Mouse (Mus musculus) liver, embryonic 12.5 days (tissue): ENCODE measurements around the gene Terb1. TPM values are rescaled to one million over a fixed set of nuclear protein-coding genes. Genes with fewer than 3 reads are reported as not detected.

Source experiments
- ATAC-seq: fragments of 200-750 bp; cut with Nextera tagmentation; 2 replicates; pipeline ENCODE4 v1.8.0; 2017; ENCODE audit warnings: moderate number of reproducible peaks, mild to moderate bottlenecking, moderate library complexity
- H3K27ac ChIP-seq: fragments of 300-500 bp; sonication (generic); 2 replicates; pipeline ENCODE4 v1.5.1; 2016; ENCODE audit warnings: mild to moderate bottlenecking
- H3K27me3 ChIP-seq: fragments of 300-500 bp; sonication (generic); replicated peaks from 2 replicates; pipeline ENCODE4 v1.6.1; 2016; ENCODE audit warnings: mild to moderate bottlenecking, moderate library complexity
- H3K36me3 ChIP-seq: fragments of 300-500 bp; sonication (generic); 2 replicates; pipeline ENCODE4 v1.6.1; 2016; ENCODE audit warnings: mild to moderate bottlenecking, moderate library complexity
- H3K4me1 ChIP-seq: fragments of 300-500 bp; sonication (generic); 2 replicates; pipeline ENCODE4 v1.6.1; 2016
- H3K4me2 ChIP-seq: fragments of 300-500 bp; sonication (generic); 2 replicates; pipeline ENCODE4 v1.6.1; 2016; ENCODE audit warnings: mild to moderate bottlenecking, moderate library complexity
- H3K4me3 ChIP-seq: fragments of 300-500 bp; sonication (generic); 2 replicates; pipeline ENCODE4 v1.5.1; 2016; ENCODE audit warnings: mild to moderate bottlenecking, moderate library complexity
- H3K9ac ChIP-seq: fragments of 300-500 bp; sonication (generic); 2 replicates; pipeline ENCODE4 v1.6.1; 2016; ENCODE audit warnings: mild to moderate bottlenecking, moderate library complexity
- H3K9me3 ChIP-seq: fragments of 300-500 bp; sonication (generic); replicated peaks from 2 replicates; pipeline ENCODE4 v1.6.1; 2016; ENCODE audit warnings: mild to moderate bottlenecking, moderate library complexity
- WGBS: fragments of 180-500 bp; shearing (Covaris S2); methylation state at CpG from one replicate; pipeline ENCODE4 v1.1.7; 2016; ENCODE audit not compliant: insufficient replicate concordance; 5-methylcytosine and 5-hydroxymethylcytosine counted together
- polyA plus RNA-seq: library from polyadenylated mRNA; unstranded; fragments of >200 nt; fragmentation: Nextera tagmentation; extraction: Ambion mirVana; gene quantifications from 2 replicates; pipeline ENCODE4 v1.2.1, GENCODE M21; 2016

Terb1 gene
- polyA plus RNA-seq, 1 experiment from 2014 or later: 0.04 TPM

DNA sequence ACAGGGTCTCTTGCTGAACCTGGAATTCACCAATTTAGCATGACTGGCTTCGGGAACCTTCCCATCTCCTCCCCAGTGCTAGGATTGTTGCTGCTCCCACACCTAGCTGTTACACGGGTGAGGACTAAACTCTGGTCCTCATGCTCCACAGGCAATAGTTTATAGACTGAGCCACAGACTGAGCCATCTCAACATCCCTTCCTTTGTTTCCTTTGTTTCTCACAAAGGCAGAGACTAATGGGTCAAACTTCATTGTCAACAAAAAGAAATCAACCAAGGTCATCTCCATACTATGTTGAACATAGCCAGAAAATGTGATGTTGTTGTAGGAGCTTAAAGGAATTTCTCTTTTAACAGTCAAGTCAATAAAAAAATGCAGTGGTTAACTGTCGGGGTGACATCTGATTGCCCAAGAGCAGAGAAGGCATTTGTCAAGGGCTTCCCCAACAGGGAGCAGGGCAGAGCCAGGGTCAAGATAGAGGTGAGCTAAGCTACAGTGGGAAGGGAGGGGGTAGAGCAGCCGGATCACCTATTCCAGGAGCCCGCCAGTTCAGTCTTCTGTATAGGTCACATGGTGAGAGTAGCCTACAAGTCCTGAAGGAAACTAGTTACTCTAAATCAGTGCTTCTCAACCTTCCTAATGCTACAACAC lies 76.4 kb downstream of the Terb1 start:
- Histone ChIP-seq H3K9me3 (no peaks in the 10 kb centered on the region), H3K4me3 (no peak overlapping the region), H3K4me2 (no peak overlapping the region), H3K9ac (no peak overlapping the region), H3K27me3 (no peaks in the 10 kb centered on the region), H3K27ac (no peak overlapping the region), H3K36me3 (peaks cover 96% of the 10 kb centered on the region), H3K4me1 (peaks cover 25% of the 10 kb centered on the region)
- ATAC-seq: no peak
- 90% methylated on average over 5 of the region's 5 CpGs for WGBS

DNA sequence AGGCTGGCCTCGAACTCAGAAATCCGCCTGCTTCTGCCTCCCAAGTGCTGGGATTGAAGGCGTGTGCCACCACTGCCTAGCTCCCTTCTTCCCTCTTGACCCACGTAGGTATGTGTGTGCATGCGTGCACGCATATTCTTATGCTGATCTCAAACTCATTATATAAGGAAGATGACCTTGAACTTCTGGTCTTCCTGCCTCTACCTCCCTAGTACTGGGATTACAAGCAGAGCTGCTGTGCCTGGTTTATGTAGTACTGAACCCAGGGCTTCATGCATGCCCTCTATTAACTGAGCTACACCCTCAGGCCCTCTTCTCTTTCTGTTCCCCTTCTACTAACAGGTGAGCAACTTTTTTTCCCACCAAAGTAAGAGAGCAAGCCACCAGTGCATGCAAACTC lies 77.1 kb downstream of the Terb1 start:
- Histone ChIP-seq H3K9ac (no peak overlapping the region), H3K9me3 (no peaks in the 10 kb centered on the region), H3K27me3 (no peaks in the 10 kb centered on the region), H3K36me3 (peaks cover 99% of the 10 kb centered on the region), H3K27ac (no peak overlapping the region), H3K4me2 (no peak overlapping the region), H3K4me1 (peaks cover 25% of the 10 kb centered on the region), H3K4me3 (no peak overlapping the region)
- no peak for ATAC-seq
- WGBS: 88% methylated on average over 6 of the region's 6 CpGs

DNA sequence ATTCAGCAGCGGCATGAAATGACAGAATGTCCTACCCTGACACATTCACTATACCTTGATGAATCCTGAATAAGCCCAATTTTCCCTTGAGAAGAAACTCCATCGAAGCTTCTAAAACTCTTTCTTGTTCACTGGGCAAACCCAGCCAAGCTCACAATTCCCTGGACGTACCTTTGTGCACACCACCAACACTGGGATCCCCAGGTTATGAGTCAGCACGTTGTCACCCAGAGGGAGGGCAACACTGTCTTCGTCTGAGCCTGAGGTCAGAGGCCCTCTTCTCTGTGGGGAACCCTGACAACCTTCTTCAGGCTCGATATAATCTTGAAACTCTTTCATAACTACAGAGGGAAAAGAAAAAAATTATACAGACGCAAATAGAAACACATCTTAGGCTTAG lies 79.5 kb downstream of the Terb1 start:
- no peak for ATAC-seq
- H3K27ac ChIP-seq: no peak overlapping the region
- no peaks in the 10 kb centered on the region for H3K27me3 ChIP-seq
- H3K4me1 ChIP-seq: peaks cover 18% of the 10 kb centered on the region
- 77% methylated on average over 7 of the region's 7 CpGs for WGBS
- peaks cover 99% of the 10 kb centered on the region for H3K36me3 ChIP-seq
- no peaks in the 10 kb centered on the region for H3K9me3 ChIP-seq
- no peak overlapping the region for H3K4me3 ChIP-seq
- H3K4me2 ChIP-seq: no peak overlapping the region
- H3K9ac ChIP-seq: no peak overlapping the region

DNA sequence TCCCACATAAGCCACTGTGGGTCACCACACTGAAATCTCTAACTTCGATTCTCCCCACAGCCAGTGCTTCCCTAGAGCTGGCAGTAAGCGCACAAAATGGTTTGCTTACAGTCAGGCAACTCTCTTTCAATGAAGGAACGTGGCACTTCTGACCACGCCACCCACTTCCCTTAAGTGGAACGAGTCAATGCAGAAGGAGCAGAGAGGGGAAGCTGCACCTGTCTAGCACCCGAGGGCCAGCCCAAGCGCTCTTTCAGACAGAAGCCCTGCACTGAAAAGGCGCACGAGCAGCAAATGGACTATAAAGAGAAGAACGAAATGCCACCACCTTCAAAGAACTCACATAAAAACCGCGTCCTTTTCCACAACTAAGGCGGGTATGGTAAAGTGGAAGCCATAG lies 82.0 kb downstream of the Terb1 start:
- H3K4me3 ChIP-seq: no peak overlapping the region
- H3K27ac ChIP-seq: no peak overlapping the region
- H3K4me2 ChIP-seq: no peak overlapping the region
- no peaks in the 10 kb centered on the region for H3K9me3 ChIP-seq
- ATAC-seq: no peak
- WGBS: 80% methylated on average over 13 of the region's 13 CpGs
- H3K27me3 ChIP-seq: no peaks in the 10 kb centered on the region
- no peaks in the 10 kb centered on the region for H3K4me1 ChIP-seq
- no peak overlapping the region for H3K9ac ChIP-seq
- H3K36me3 ChIP-seq: peaks cover 96% of the 10 kb centered on the region

DNA sequence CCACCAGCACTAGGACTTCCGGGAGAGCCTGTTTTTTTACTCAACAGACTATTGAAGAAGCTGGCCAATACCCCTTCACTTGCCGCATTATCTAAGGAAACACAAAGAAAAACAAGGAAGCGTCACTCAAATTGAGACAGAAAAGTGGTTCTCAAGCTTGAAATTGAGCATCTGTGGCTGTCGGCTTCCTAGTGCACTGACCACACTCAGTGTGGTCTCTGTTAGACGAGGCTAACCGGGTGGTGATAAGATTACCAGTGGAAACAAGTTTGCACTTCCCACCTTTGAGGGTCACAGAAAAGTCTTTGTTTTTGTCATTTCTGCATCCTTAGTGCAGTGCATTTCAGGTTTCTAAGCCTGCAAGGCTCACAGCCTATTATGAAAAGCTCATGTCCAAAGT lies 87.4 kb downstream of the Terb1 start:
- 46% methylated on average over 6 of the region's 6 CpGs for WGBS
- Histone ChIP-seq H3K4me3 (no peak overlapping the region), H3K9ac (no peak overlapping the region), H3K36me3 (peaks cover 94% of the 10 kb centered on the region), H3K27ac (no peak overlapping the region), H3K27me3 (no peaks in the 10 kb centered on the region), H3K4me1 (no peaks in the 10 kb centered on the region), H3K9me3 (no peaks in the 10 kb centered on the region), H3K4me2 (no peak overlapping the region)
- no peak for ATAC-seq

DNA sequence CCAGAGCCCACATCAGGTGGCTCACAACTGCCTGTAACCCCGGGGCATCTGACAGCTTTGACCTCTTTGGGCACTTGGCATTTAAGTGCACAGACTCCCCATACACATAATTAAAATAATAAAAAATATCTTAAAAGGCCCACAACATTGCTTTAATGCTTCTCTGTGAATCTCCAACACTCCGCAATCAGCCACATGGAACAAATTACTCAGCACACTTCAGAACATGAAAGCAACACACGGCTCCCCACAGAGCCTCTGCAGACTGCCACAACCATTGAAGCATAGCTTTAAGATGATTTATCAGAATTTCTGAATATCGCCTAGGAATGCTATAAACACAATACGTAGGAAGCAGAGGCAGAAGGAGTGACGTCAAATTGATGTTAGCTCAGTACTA lies 93.7 kb downstream of the Terb1 start:
- Histone ChIP-seq H3K4me3 (no peak overlapping the region), H3K9me3 (no peaks in the 10 kb centered on the region), H3K4me1 (no peaks in the 10 kb centered on the region), H3K4me2 (no peak overlapping the region), H3K27me3 (no peaks in the 10 kb centered on the region), H3K9ac (no peak overlapping the region), H3K36me3 (peaks cover 40% of the 10 kb centered on the region), H3K27ac (no peak overlapping the region)
- no peak for ATAC-seq
- WGBS: 80% methylated on average over 6 of the region's 6 CpGs

DNA sequence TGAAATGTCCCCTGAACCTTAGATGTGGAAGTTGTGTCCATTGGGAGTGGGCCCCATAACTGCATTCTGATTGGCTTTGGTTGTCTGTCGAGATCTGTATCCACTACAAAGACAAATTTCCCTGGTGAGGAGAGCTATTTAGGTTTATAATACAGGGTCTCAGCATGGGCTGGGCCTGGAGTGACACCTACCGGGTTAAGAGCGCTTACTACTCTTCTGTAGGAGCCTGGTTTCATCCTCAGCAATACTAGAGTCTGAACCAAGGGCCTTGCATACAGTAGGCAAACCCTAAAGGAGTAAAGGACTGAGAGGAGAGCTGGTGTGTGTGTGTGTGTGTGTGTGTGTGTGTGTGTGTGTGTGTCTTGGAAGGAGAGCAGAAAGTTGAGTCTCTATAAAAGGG lies 95.5 kb downstream of the Terb1 start:
- peaks cover 22% of the 10 kb centered on the region for H3K36me3 ChIP-seq
- H3K4me2 ChIP-seq: no peak overlapping the region
- ATAC-seq: 0 out of 2 replicates have a peak, but pooled peaks have one; percentile 8
- no peak overlapping the region for H3K9ac ChIP-seq
- no peaks in the 10 kb centered on the region for H3K9me3 ChIP-seq
- WGBS: 65% methylated on average over 3 of the region's 3 CpGs
- H3K4me3 ChIP-seq: no peak overlapping the region
- H3K27ac ChIP-seq: no peak overlapping the region
- H3K4me1 ChIP-seq: no peaks in the 10 kb centered on the region
- 0 out of 2 replicates have a peak, but pooled peaks cover 5% of the 10 kb centered on the region for H3K27me3 ChIP-seq

DNA sequence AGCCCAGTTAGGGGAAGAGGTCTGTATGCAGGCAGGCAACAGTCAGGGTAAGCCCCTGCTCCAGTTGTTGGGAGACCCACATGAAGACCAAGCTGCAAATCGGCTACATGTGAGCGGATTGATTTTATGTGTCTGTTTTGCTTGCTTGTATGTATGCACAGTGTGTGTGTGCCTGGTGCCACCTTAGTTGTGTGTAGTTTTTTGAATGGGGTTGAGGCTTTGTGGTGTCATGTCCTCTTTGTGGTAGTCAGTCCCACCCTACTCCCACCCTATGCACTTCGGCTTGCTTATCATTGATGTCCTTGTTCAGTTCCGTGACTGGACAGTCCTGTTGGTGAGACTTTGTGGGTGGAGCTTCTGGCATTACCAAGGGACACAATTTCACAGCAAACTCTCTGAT lies 95.9 kb downstream of the Terb1 start:
- peak; percentile 39; the same call in 1 of the 2 replicates for ATAC-seq
- Histone ChIP-seq H3K27ac (no peak overlapping the region), H3K9me3 (no peaks in the 10 kb centered on the region), H3K4me3 (no peak overlapping the region), H3K27me3 (0 out of 2 replicates have a peak, but pooled peaks cover 10% of the 10 kb centered on the region), H3K9ac (no peak overlapping the region), H3K4me1 (no peaks in the 10 kb centered on the region), H3K4me2 (no peak overlapping the region), H3K36me3 (peaks cover 18% of the 10 kb centered on the region)
- 55% methylated on average over 4 of the region's 4 CpGs for WGBS

DNA sequence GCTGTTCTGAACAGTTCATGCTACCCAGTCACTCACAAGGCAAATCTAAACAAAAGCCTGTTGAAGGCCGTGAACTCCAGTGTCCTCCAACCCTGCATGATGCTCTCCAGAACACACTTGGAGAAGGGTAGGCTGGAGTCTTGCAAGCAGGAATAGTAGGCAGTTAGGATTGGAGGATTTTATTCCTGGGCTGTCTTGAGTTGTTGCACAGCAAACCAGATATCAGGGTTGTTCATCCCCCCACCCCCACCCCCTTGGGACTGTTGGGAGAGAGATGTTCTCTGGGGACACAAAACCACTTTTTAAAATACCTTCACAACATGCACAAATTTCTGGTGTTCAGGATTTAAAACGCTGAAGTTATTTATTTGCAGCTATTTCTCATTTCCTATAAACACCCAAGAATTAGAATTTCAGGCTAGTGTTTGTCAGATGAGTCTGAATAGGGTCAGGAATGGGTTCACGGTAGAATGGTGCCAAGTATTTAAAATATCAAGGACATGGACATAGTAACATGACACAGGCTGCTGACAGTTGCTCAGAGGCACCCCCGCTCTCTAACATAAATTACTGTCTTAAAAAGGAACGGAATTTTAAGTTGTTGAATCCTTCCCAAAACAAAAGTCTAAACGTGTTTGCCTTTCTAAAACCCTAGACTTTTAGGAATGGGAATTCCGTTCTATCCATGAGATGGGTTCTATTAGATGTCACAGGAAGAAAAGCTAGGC lies 96.7 kb downstream of the Terb1 start:
- Histone ChIP-seq H3K27ac (no peak overlapping the region), H3K9ac (no peak overlapping the region), H3K4me2 (no peak overlapping the region), H3K9me3 (no peaks in the 10 kb centered on the region), H3K27me3 (0 out of 2 replicates have a peak, but pooled peaks cover 11% of the 10 kb centered on the region), H3K4me3 (no peak overlapping the region), H3K4me1 (no peaks in the 10 kb centered on the region), H3K36me3 (peaks cover 12% of the 10 kb centered on the region)
- WGBS: 66% methylated on average over 7 of the region's 7 CpGs
- ATAC-seq: no peak

DNA sequence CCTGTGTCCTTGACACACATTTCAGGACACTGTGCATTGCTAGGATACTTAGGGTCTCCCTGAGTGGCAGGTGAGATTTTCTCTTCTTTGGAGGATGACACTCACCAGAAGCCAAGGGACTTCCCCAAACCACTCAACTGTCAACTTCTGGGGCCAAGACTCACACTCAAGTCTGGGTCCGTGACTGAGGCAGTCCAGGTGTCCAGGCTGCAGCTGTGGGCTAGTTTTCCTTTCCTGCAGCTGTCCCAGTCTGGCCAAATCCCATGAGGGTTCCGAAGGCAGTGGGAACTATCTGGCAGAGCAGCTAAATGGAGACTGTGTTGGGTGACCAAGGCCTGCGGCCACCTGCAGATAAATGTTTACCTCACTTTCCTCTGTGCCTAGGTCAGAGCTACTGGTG lies 97.7 kb downstream of the Terb1 start:
- Histone ChIP-seq H3K9me3 (no peaks in the 10 kb centered on the region), H3K9ac (no peak overlapping the region), H3K4me1 (no peaks in the 10 kb centered on the region), H3K4me2 (no peak overlapping the region), H3K36me3 (peaks cover 2% of the 10 kb centered on the region; the same call in 1 of the 2 replicates), H3K27ac (no peak overlapping the region), H3K27me3 (0 out of 2 replicates have a peak, but pooled peaks cover 11% of the 10 kb centered on the region), H3K4me3 (no peak overlapping the region)
- no peak for ATAC-seq
- WGBS: 63% methylated on average over 3 of the region's 3 CpGs

DNA sequence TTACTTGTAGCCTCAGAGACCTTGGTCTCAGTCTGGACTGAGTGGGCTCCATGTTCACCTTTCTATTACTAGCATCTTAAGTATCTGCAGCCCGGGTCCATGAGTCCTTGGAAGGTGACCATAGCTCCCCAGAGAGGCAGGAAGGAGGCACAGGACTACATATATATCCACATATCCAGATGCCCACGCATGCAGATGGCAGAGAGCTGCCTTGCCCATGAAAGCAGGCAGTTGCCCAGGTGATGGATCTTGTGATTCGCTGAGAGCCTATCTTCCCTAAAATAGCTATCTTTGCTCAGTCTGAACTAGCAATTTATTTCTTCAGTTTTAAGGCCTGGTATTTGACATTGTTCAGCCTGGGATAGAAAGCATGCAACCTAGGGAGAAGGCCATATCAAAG lies 98.2 kb downstream of the Terb1 start:
- no peak for ATAC-seq
- H3K36me3 ChIP-seq: 0 out of 2 replicates have a peak, but pooled peaks cover under 1% of the 10 kb centered on the region
- H3K27me3 ChIP-seq: 0 out of 2 replicates have a peak, but pooled peaks cover 11% of the 10 kb centered on the region
- no peak overlapping the region for H3K9ac ChIP-seq
- no peaks in the 10 kb centered on the region for H3K9me3 ChIP-seq
- H3K27ac ChIP-seq: no peak overlapping the region
- no peak overlapping the region for H3K4me3 ChIP-seq
- no peaks in the 10 kb centered on the region for H3K4me1 ChIP-seq
- WGBS: 78% methylated on average over 3 of the region's 3 CpGs
- no peak overlapping the region for H3K4me2 ChIP-seq

DNA sequence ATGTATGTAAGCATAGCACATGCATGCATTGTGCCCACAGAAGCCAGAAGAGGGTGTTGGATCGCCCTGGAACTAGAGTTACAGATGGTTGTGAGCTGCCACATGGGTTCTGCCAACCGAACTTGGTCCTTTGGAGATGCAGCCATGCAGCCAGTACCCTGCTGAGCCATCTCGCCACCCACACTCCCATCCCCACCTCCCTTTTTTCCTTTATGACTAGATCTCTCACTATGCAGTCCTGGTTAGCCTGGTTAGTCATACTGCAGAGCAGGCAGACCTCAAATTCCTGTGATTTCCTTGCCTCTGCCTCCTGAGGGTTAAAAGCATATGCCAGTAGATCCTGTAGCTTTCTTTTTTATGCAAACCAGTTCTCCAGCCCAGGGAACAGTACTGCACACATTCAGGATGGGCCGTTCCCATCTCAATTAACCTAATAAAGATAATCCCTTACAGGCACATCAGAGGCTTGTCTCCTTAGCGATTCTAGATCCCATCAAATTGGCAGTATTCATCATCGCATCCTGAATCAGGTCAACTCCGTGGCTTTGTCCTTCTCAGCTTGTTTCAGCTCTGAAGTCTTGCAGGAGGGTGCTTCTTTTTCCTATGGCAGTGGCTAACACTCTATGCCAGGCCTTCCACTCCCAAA lies 99.0 kb downstream of the Terb1 start:
- no peak overlapping the region for H3K4me3 ChIP-seq
- no peak for ATAC-seq
- H3K27ac ChIP-seq: no peak overlapping the region
- no peaks in the 10 kb centered on the region for H3K36me3 ChIP-seq
- 0 out of 2 replicates have a peak, but pooled peaks cover 11% of the 10 kb centered on the region for H3K27me3 ChIP-seq
- H3K4me1 ChIP-seq: no peaks in the 10 kb centered on the region
- H3K9ac ChIP-seq: no peak overlapping the region
- no peaks in the 10 kb centered on the region for H3K9me3 ChIP-seq
- WGBS: 51% methylated on average over 7 of the region's 7 CpGs
- H3K4me2 ChIP-seq: no peak overlapping the region
